Mouse (Mus musculus) layer of hippocampus, postnatal 25 days (tissue): Measurements from ENCODE around the gene Trim69. TPM values are rescaled to one million over a fixed set of nuclear protein-coding genes. Genes with fewer than 3 reads are reported as not detected.
"Not testable (repeated sequence)": the region's sequence is repeated elsewhere in the genome, so short reads cannot be mapped to it uniquely, and the experiment has no call there.

Source experiments
- DNase-seq, 2 experiments: peaks; one replicate each; pipeline ENCODE4 v3.0.0; 2022; ENCODE audit warnings: mixed read lengths in 2 of 2, low spot score in 1 of 2; ENCODE audit errors: extremely low spot score in 1 of 2
- total RNA-seq, 2 experiments: library from RNA; stranded (reverse); gene quantifications; 2 replicates each; pipeline ENCODE4 v1.2.3; 2021

The Trim69 gene
- total RNA-seq, 2 experiments from 2014 or later, result not detected

GRCm38 (mm10) chr2:122194509-122194929 is 34.0 kb downstream of the Trim69 start:
- peak in 1 of 2 experiments; percentile 6 for DNase-seq

DNA sequence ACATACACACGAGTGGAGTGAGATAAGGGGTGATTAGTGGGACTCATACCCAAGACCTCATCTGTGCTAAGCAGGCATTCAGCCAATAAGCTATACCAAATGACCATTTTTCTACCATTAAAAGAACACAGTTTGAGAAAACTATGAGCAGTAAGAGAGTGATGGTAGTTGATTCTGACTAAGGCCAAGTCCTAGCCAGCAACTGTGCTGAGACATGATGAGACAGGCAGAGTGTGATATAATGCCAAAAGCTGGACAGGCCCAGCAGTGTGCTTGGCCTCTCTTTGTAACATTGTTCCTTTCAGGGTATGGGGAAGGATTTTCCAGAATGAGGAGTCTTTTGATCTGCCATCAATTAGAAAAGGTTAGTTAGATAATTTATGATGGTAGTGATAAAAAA is 41.0 kb downstream of the Trim69 start:
- no peak for DNase-seq

- no peak for DNase-seq
Observed at GRCm38 (mm10) chr2:122206440-122207107, 46.1 kb downstream of the Trim69 start.

- DNase-seq, result no peak
Observed at GRCm38 (mm10) chr2:122210534-122211228, 50.2 kb downstream of the Trim69 start.

- not testable (repeated sequence) for DNase-seq
Observed at GRCm38 (mm10) chr2:122217075-122217474, 56.6 kb downstream of the Trim69 start.

DNA sequence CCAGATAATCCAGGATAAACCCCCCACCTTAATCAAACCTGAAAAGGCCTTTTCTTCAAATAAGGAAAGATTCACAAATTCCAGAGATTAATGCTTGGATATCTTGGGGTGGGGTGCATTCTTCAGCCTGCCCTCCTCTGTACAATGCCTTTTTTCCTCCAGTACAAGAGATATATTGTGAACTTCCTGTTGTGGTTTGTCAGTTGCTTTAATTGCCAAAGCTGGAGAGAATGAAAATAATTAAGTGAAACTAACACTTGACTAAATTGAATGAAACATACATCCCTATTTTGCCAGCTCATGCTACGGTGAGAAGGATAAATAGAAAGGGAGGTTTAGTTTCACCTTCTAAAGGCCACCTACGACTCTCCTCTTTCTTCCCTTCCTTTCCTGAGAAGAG is 57.7 kb downstream of the Trim69 start:
- no peak for DNase-seq

DNA sequence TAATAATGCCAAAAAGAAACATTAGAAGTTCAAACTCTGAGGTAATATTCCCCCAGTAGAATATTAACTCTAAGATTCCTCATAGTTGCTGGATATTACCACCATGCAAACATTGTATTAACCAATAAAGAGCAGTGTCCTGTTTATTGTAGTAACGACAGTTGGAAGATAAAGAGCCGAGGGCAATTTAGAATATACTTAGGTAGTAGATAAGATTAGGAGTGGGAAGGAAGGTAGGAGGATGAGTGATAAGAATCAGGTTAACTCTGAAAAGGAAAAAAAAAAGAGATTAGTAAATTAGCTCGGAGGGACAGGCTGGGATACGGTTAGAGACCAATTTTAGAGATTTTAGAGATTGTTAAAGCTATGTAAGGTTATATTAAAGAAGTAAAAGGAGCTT is 60.9 kb downstream of the Trim69 start:
- no peak for DNase-seq

- DNase-seq, result no peak
Observed at GRCm38 (mm10) chr2:122221798-122222197, 61.3 kb downstream of the Trim69 start.

DNA sequence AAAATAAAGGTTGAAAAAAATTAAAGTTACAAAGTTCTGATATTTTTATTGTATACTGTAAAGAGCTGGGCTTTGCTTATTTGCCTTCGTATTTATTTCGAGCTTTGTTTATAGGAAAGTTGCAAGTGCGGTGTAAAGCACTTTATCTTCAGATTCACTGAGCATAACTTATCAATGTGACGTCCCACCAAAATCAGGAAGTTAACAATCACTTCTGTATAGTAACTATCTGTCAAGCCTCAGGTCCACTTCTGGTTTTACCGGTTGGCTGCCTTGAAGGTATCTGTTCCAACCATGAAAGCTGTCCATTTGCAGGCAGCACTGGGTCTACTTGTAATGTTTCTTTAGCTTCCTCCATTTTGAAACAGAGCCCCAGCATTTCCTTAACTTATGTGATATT is 61.8 kb downstream of the Trim69 start:
- no peak for DNase-seq

DNA sequence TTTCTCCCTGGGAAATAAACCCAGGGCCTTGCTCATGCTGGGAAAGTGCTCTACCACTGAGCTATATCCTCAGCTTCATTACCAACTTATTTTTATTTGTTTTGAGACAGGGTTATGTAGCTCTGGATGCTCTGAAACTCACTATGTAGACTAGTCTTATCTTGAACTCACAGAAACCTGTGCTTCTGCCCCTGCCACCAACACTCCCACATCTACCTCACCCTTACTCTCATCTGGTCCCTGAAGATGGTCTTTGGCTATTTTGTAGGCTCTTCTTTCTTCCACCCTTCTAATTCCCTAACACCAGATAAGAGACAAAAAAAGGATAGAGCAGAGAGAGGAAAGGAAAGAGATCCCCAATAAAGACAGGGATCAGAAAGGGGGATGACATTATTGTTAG is 63.2 kb downstream of the Trim69 start:
- no peak for DNase-seq

Other genes starting within 250 kb of the Trim69 start
- gene Ctdspl2, start 204.7 kb upstream of the Trim69 start, total RNA-seq, result 10 to 100 TPM; 33.0 to 33.1 TPM
- gene Mageb3, start 204.6 kb upstream of the Trim69 start, total RNA-seq, result under 1 TPM; 0.26 to 0.27 TPM
- gene Eif3j1, start 132.2 kb upstream of the Trim69 start, total RNA-seq, result 10 to 100 TPM; 19.1 to 19.8 TPM
- 10 to 100 TPM; 15.4 to 17.1 TPM for gene Spg11, start 42.3 kb upstream of the Trim69 start, total RNA-seq
- 100 to 1,000 TPM in 1 of 2 experiments, 10 to 100 TPM in 1; 99.1 to 104 TPM for gene B2m, start 13.0 kb upstream of the Trim69 start, total RNA-seq
- gene Patl2, start 25.5 kb downstream of the Trim69 start, total RNA-seq, result not detected
- gene Terb2, start 25.6 kb downstream of the Trim69 start, total RNA-seq, result not detected
- 10 to 100 TPM; 15.9 to 18.5 TPM for gene Sord, start 74.0 kb downstream of the Trim69 start, total RNA-seq
- under 1 TPM in 1 of 2 experiments, not detected in 1; 0.07 TPM for gene Duox2, start 137.7 kb downstream of the Trim69 start, total RNA-seq
- gene Duoxa2, start 138.2 kb downstream of the Trim69 start, total RNA-seq, result not detected
- gene Duoxa1, start 153.0 kb downstream of the Trim69 start, total RNA-seq, result not detected
- gene Duox1, start 155.0 kb downstream of the Trim69 start, total RNA-seq, result not detected
- gene Shf, start 208.5 kb downstream of the Trim69 start, total RNA-seq, result 10 to 100 TPM; 60.7 to 62.2 TPM